Mouse (Mus musculus): ENCODE data around the gene Atg13. TPM values are rescaled to one million over a fixed set of nuclear protein-coding genes. Genes with fewer than 3 reads are reported as not detected.

Atg13 gene
- polyA plus RNA-seq, 1 experiment from 2014 or later = 32.5 TPM

- Histone ChIP-seq H3K9ac (ENCODE audit: low read length) (no peak overlapping the region), H3K27me3 (ENCODE audit: control insufficient read depth, insufficient read depth, low read length) (no peaks in the 10 kb centered on the region), H3K27ac (ENCODE audit: low read depth, low read length) (no peak overlapping the region), H3K4me1 (ENCODE audit: control insufficient read depth, insufficient read depth, low read length) (peaks cover 4% of the 10 kb centered on the region), H3K36me3 (ENCODE audit: control insufficient read depth, insufficient read depth, low read length) (no peaks in the 10 kb centered on the region), H3K4me3 (ENCODE audit: low read depth, low read length) (no peak overlapping the region), H3K9me3 (ENCODE audit: control insufficient read depth, low read length) (no peaks in the 10 kb centered on the region), H3K4me2 (no peak overlapping the region)
- ATAC-seq (ENCODE audit: low FRiP score) = no peak
- WGBS = 84% methylated on average over 6 of the region's 6 CpGs
- no peak for DNase-seq (ENCODE audit: low spot score, missing footprints)
Measured at GRCm38 (mm10) chr2:91705736-91706135, 4.6 kb downstream of the Atg13 start.

- 93% methylated on average over 2 of the region's 2 CpGs for WGBS
- H3K9ac ChIP-seq (ENCODE audit: low read length) = no peak overlapping the region
- no peak overlapping the region for H3K4me3 ChIP-seq (ENCODE audit: low read depth, low read length)
- no peaks in the 10 kb centered on the region for H3K36me3 ChIP-seq (ENCODE audit: control insufficient read depth, insufficient read depth, low read length)
- no peaks in the 10 kb centered on the region for H3K9me3 ChIP-seq (ENCODE audit: control insufficient read depth, low read length)
- no peaks in the 10 kb centered on the region for H3K27me3 ChIP-seq (ENCODE audit: control insufficient read depth, insufficient read depth, low read length)
- no peak for ATAC-seq (ENCODE audit: low FRiP score)
- H3K27ac ChIP-seq (ENCODE audit: low read depth, low read length) = no peak overlapping the region
- no peak overlapping the region for H3K4me2 ChIP-seq
- no peak for DNase-seq (ENCODE audit: low spot score, missing footprints)
- no peaks in the 10 kb centered on the region for H3K4me1 ChIP-seq (ENCODE audit: control insufficient read depth, insufficient read depth, low read length)
Measured at GRCm38 (mm10) chr2:91701366-91701765, 9.0 kb downstream of the Atg13 start.

DNA sequence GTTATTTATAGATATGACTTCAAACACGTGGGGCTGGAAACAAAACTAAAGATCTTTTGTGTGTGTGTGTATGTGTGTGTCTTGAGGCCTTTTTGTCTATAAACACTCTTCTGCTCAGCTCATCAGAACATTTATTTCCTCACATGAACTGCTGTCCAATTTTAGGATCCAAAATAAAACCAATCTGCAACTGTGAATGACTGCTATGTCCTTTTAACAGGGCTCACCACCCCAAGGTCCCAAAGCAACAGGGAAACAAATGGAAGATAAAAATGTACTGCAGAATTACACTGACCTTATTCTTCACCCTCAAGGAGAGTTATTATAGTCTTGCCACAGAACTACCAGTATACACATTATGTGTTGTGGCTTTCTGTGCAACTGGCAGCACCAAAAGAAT lies 11.2 kb downstream of the Atg13 start:
- no peaks in the 10 kb centered on the region for H3K9me3 ChIP-seq (ENCODE audit: control insufficient read depth, low read length)
- H3K9ac ChIP-seq (ENCODE audit: low read length) = no peak overlapping the region
- H3K27ac ChIP-seq (ENCODE audit: low read depth, low read length) = no peak overlapping the region
- no peaks in the 10 kb centered on the region for H3K27me3 ChIP-seq (ENCODE audit: control insufficient read depth, insufficient read depth, low read length)
- H3K4me3 ChIP-seq (ENCODE audit: low read depth, low read length) = no peak overlapping the region
- no peak for DNase-seq (ENCODE audit: low spot score, missing footprints)
- 86% methylated on average over 1 of the region's 1 CpGs for WGBS
- no peak for ATAC-seq (ENCODE audit: low FRiP score)
- no peaks in the 10 kb centered on the region for H3K36me3 ChIP-seq (ENCODE audit: control insufficient read depth, insufficient read depth, low read length)
- H3K4me2 ChIP-seq = no peak overlapping the region
- no peaks in the 10 kb centered on the region for H3K4me1 ChIP-seq (ENCODE audit: control insufficient read depth, insufficient read depth, low read length)

GRCm38 (mm10) chr2:91696225-91696590 lies 14.2 kb downstream of the Atg13 start:
- no peaks in the 10 kb centered on the region for H3K27me3 ChIP-seq (ENCODE audit: control insufficient read depth, insufficient read depth, low read length)
- H3K9ac ChIP-seq (ENCODE audit: low read length) = no peak overlapping the region
- H3K4me3 ChIP-seq (ENCODE audit: low read depth, low read length) = no peak overlapping the region
- no peak overlapping the region for H3K27ac ChIP-seq (ENCODE audit: low read depth, low read length)
- H3K4me2 ChIP-seq = no peak overlapping the region
- no peaks in the 10 kb centered on the region for H3K36me3 ChIP-seq (ENCODE audit: control insufficient read depth, insufficient read depth, low read length)
- WGBS = 83% methylated on average over 1 of the region's 1 CpGs
- DNase-seq (ENCODE audit: low spot score, missing footprints) (no peak), ATAC-seq (ENCODE audit: low FRiP score) (no peak)
- H3K4me1 ChIP-seq (ENCODE audit: control insufficient read depth, insufficient read depth, low read length) = no peaks in the 10 kb centered on the region
- H3K9me3 ChIP-seq (ENCODE audit: control insufficient read depth, low read length) = no peaks in the 10 kb centered on the region

GRCm38 (mm10) chr2:91695436-91696224 lies 14.7 kb downstream of the Atg13 start:
- DNase-seq (ENCODE audit: low spot score, missing footprints) (no peak), ATAC-seq (ENCODE audit: low FRiP score) (no peak)
- Histone ChIP-seq H3K4me2 (no peak overlapping the region), H3K4me1 (ENCODE audit: control insufficient read depth, insufficient read depth, low read length) (no peaks in the 10 kb centered on the region), H3K27me3 (ENCODE audit: control insufficient read depth, insufficient read depth, low read length) (no peaks in the 10 kb centered on the region), H3K9me3 (ENCODE audit: control insufficient read depth, low read length) (no peaks in the 10 kb centered on the region), H3K4me3 (ENCODE audit: low read depth, low read length) (no peak overlapping the region), H3K9ac (ENCODE audit: low read length) (no peak overlapping the region), H3K36me3 (ENCODE audit: control insufficient read depth, insufficient read depth, low read length) (no peaks in the 10 kb centered on the region), H3K27ac (ENCODE audit: low read depth, low read length) (no peak overlapping the region)
- WGBS = 92% methylated on average over 10 of the region's 10 CpGs

DNA sequence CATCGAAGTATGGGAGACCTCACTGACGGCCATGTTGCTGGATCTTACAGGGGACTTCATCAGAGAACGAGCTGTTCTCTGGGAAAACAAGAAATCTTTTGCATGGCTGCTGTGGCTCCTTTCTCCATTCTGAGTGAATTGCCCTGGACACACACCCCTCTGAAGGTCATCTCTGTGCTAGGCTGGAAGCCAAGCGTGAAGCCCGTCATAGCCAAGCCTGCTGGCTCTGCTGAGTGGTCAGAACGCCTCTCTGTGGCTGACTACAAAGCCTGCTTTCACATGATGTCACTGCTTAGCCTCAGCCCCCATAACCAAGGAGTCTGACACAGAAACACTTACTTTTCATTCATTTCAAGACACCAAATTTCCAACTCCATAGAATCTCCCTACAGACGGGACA lies 20.9 kb downstream of the Atg13 start:
- no peaks in the 10 kb centered on the region for H3K27me3 ChIP-seq (ENCODE audit: control insufficient read depth, insufficient read depth, low read length)
- no peak for DNase-seq (ENCODE audit: low spot score, missing footprints)
- no peak for ATAC-seq (ENCODE audit: low FRiP score)
- 88% methylated on average over 7 of the region's 7 CpGs for WGBS
- H3K27ac ChIP-seq (ENCODE audit: low read depth, low read length) = no peak overlapping the region
- no peaks in the 10 kb centered on the region for H3K4me1 ChIP-seq (ENCODE audit: control insufficient read depth, insufficient read depth, low read length)
- no peak overlapping the region for H3K4me3 ChIP-seq (ENCODE audit: low read depth, low read length)
- no peak overlapping the region for H3K4me2 ChIP-seq
- no peaks in the 10 kb centered on the region for H3K36me3 ChIP-seq (ENCODE audit: control insufficient read depth, insufficient read depth, low read length)
- H3K9me3 ChIP-seq (ENCODE audit: control insufficient read depth, low read length) = no peaks in the 10 kb centered on the region
- H3K9ac ChIP-seq (ENCODE audit: low read length) = no peak overlapping the region

DNA sequence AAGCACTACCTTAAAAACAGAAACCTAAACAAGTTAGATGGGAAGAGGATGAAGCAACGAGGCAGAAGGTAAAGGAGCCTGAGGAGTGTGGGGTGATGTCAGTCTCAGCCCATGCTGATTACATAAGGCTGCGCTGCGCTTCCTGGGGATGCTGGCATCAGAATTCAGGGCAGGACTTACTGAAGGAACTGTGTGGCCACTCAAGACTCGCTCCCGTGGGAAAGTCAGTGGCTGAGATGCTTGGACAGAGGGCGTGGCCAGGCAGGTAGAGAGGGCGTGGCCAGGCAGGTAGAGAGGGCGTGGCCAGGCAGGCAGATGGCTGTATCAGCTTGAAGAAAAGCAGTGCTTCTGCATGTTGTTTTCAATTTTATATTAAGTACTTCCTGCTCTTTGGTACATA lies 26.5 kb downstream of the Atg13 start:
- H3K4me2 ChIP-seq = no peak overlapping the region

GRCm38 (mm10) chr2:91682850-91683249 lies 27.5 kb downstream of the Atg13 start:
- Histone ChIP-seq H3K27me3 (ENCODE audit: control insufficient read depth, insufficient read depth, low read length) (no peaks in the 10 kb centered on the region), H3K4me3 (ENCODE audit: low read depth, low read length) (no peak overlapping the region), H3K36me3 (ENCODE audit: control insufficient read depth, insufficient read depth, low read length) (no peaks in the 10 kb centered on the region; the same call in 1 of the 2 replicates), H3K4me1 (ENCODE audit: control insufficient read depth, insufficient read depth, low read length) (no peaks in the 10 kb centered on the region), H3K9ac (ENCODE audit: low read length) (no peak overlapping the region), H3K9me3 (ENCODE audit: control insufficient read depth, low read length) (no peaks in the 10 kb centered on the region), H3K27ac (ENCODE audit: low read depth, low read length) (no peak overlapping the region), H3K4me2 (no peak overlapping the region)
- 58% methylated on average over 4 of the region's 4 CpGs for WGBS
- DNase-seq (ENCODE audit: low spot score, missing footprints) = peak; percentile 94
- no peak for ATAC-seq (ENCODE audit: low FRiP score)

More for the DNA sequence above, 26.5 kb downstream of the Atg13 start:
- ATAC-seq (ENCODE audit: low FRiP score) (no peak), DNase-seq (ENCODE audit: low spot score, missing footprints) (no peak)
- no peak overlapping the region for H3K9ac ChIP-seq (ENCODE audit: low read length)
- no peaks in the 10 kb centered on the region for H3K27me3 ChIP-seq (ENCODE audit: control insufficient read depth, insufficient read depth, low read length)
- WGBS = 84% methylated on average over 8 of the region's 8 CpGs
- no peak overlapping the region for H3K4me3 ChIP-seq (ENCODE audit: low read depth, low read length)
- no peaks in the 10 kb centered on the region for H3K36me3 ChIP-seq (ENCODE audit: control insufficient read depth, insufficient read depth, low read length)
- no peaks in the 10 kb centered on the region for H3K4me1 ChIP-seq (ENCODE audit: control insufficient read depth, insufficient read depth, low read length)
- no peak overlapping the region for H3K27ac ChIP-seq (ENCODE audit: low read depth, low read length)
- no peaks in the 10 kb centered on the region for H3K9me3 ChIP-seq (ENCODE audit: control insufficient read depth, low read length)

GRCm38 (mm10) chr2:91676961-91677360 lies 33.4 kb downstream of the Atg13 start:
- Histone ChIP-seq H3K27ac (ENCODE audit: low read depth, low read length) (no peak overlapping the region), H3K9ac (ENCODE audit: low read length) (no peak overlapping the region), H3K4me3 (ENCODE audit: low read depth, low read length) (no peak overlapping the region), H3K36me3 (ENCODE audit: control insufficient read depth, insufficient read depth, low read length) (peaks cover 8% of the 10 kb centered on the region; the same call in 1 of the 2 replicates), H3K4me2 (no peak overlapping the region), H3K4me1 (ENCODE audit: control insufficient read depth, insufficient read depth, low read length) (no peaks in the 10 kb centered on the region), H3K9me3 (ENCODE audit: control insufficient read depth, low read length) (no peaks in the 10 kb centered on the region), H3K27me3 (ENCODE audit: control insufficient read depth, insufficient read depth, low read length) (no peaks in the 10 kb centered on the region)
- no peak for ATAC-seq (ENCODE audit: low FRiP score)
- no peak for DNase-seq (ENCODE audit: low spot score, missing footprints)

Data from midbrain, embryonic 11.5 days (tissue).